18 mouse cellular contexts compared by ENCODE assay signal in genomic region chr3:106998370-106998769, GRCm38 (mm10).
"Had no signal": no experiment of that assay in that cellular context is flagged by ENCODE, and none has a peak within 500 bp of the region (broad histone marks: within the 10 kb centered on the region; RNA-seq: fewer than 3 reads in every experiment).

No protein-coding gene starts in this region.

- H3K36me3 ChIP-seq: liver, embryonic 13.5 days; midbrain, embryonic 12.5 days; midbrain, embryonic 15.5 days; neural tube, embryonic 12.5 days; neural tube, embryonic 15.5 days; stomach, embryonic 15.5 days had no signal

- H3K4me2 ChIP-seq: liver, embryonic 13.5 days; midbrain, embryonic 12.5 days; midbrain, embryonic 15.5 days; neural tube, embryonic 12.5 days; neural tube, embryonic 15.5 days; stomach, embryonic 15.5 days had no signal

- H3K4me1 ChIP-seq: liver, embryonic 13.5 days; midbrain, embryonic 15.5 days; neural tube, embryonic 12.5 days; neural tube, embryonic 15.5 days; stomach, embryonic 15.5 days had no signal

- H3K9ac ChIP-seq: liver, embryonic 13.5 days; midbrain, embryonic 12.5 days; midbrain, embryonic 15.5 days; neural tube, embryonic 12.5 days; neural tube, embryonic 15.5 days; stomach, embryonic 15.5 days had no signal

- H3K27me3 ChIP-seq: liver, embryonic 13.5 days; midbrain, embryonic 12.5 days; midbrain, embryonic 15.5 days; neural tube, embryonic 12.5 days; neural tube, embryonic 15.5 days; stomach, embryonic 15.5 days had no signal

- H3K27ac ChIP-seq: kidney, postnatal 0 days; layer of hippocampus, adult 2 months; liver, embryonic 13.5 days; midbrain, embryonic 12.5 days; midbrain, embryonic 15.5 days; neural tube, embryonic 12.5 days; neural tube, embryonic 15.5 days; stomach, embryonic 15.5 days had no signal

- H3K9me3 ChIP-seq: liver, embryonic 13.5 days; midbrain, embryonic 12.5 days; midbrain, embryonic 15.5 days; neural tube, embryonic 12.5 days; neural tube, embryonic 15.5 days; stomach, embryonic 15.5 days had no signal

- H3K4me3 ChIP-seq: layer of hippocampus, adult 2 months; liver, embryonic 13.5 days; midbrain, embryonic 12.5 days; midbrain, embryonic 15.5 days; neural tube, embryonic 12.5 days; neural tube, embryonic 15.5 days; stomach, embryonic 15.5 days had no signal

- ATAC-seq: midbrain, embryonic 15.5 days had no signal

- DNase-seq: kidney, postnatal 25 days; layer of hippocampus, adult 9-11 months; liver, embryonic 13.5 days; lung, adult 2 months; lung, postnatal 14 days; lung, postnatal 4 days; retina, postnatal 1 day; right cerebral cortex, postnatal 25 days; spleen, adult 18-20 months; thymus, adult 18-20 months; thymus, postnatal 36 days had no signal
